7 mouse cellular contexts compared by ENCODE assay signal in the genomic region with DNA sequence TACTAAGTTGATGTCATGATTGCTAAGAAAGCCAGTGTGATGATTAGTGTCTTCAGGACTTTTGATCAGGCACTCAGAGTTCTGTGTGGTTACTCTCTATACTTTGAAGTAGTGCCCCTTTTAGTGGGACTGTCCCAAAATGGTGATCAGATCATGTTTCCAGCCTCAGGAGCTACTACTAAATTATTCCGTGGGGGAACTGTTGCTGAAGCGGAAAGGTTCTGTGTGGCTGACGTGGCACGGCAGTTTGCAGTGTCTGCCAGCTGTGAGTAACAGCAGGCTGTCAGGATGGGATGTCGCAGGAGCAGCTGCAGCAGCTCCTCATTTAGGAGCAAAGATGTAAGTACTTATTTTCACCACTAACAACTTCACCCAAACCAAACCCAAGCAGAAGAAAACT. TPM values are rescaled to one million over a fixed set of nuclear protein-coding genes. Genes with fewer than 3 reads are reported as not detected.
DNase-seq lines count a peak whose midpoint lies in the region; ATAC-seq and TF ChIP-seq lines count a peak whose summit lies in the region.

A gene (plus strand): TSS at position 207 of the 400 bp plus-strand sequence.

- WGBS in forebrain, postnatal 0 days: 17% methylated on average over 5 of the region's 5 CpGs
- WGBS in intestine, postnatal 0 days: 51% methylated on average over 5 of the region's 5 CpGs

- no peak for ATAC-seq in forebrain, postnatal 0 days
- no peak for ATAC-seq in intestine, postnatal 0 days

- peak; percentile 81 for DNase-seq in 3134 (ENCODE audit: extremely low read depth, insufficient read length, low spot score)
- peak; percentile 94 for DNase-seq in 3T3-L1 (ENCODE audit: low read depth, low spot score)
- DNase-seq in forebrain, postnatal 0 days: peak; percentile 46
- DNase-seq in neural tube, embryonic 10.5 days (ENCODE audit: extremely low spot score, low spot score): peak; percentile 52
- DNase-seq in thymus, adult 18-20 months: no peak
- no peak for DNase-seq in cerebellum, adult 8-10 months

- no peak within 1 kb of the TSS for H3K4me3 ChIP-seq in forebrain, postnatal 0 days (ENCODE audit: low read depth, low read length)
- H3K4me3 ChIP-seq in intestine, postnatal 0 days (ENCODE audit: low read depth, low read length): no peak within 1 kb of the TSS

- H3K4me2 ChIP-seq in forebrain, postnatal 0 days (ENCODE audit: low read depth): no peak within 1 kb of the TSS
- H3K4me2 ChIP-seq in intestine, postnatal 0 days (replicated peaks; ENCODE audit: low read depth): no peak within 1 kb of the TSS

- H3K9me3 ChIP-seq in forebrain, postnatal 0 days (ENCODE audit: low read length): no peaks in the 10 kb centered on the region
- no peaks in the 10 kb centered on the region for H3K9me3 ChIP-seq in intestine, postnatal 0 days (ENCODE audit: control insufficient read depth)

- H3K27ac ChIP-seq in forebrain, postnatal 0 days (ENCODE audit: low read depth, low read length): no peak within 1 kb of the TSS
- no peak within 1 kb of the TSS for H3K27ac ChIP-seq in intestine, postnatal 0 days (ENCODE audit: low read depth, low read length)

- H3K4me1 ChIP-seq in forebrain, postnatal 0 days (ENCODE audit: insufficient read depth): no peaks in the 10 kb centered on the region
- no peaks in the 10 kb centered on the region for H3K4me1 ChIP-seq in intestine, postnatal 0 days (replicated peaks; ENCODE audit: control insufficient read depth, insufficient read depth, low read length)

- TF ChIP-seq CTCF in forebrain, postnatal 0 days (IDR thresholded peaks at IDR 0.05; ENCODE audit: low read depth): no peak
- TF ChIP-seq CTCF in intestine, postnatal 0 days (IDR thresholded peaks at IDR 0.05; ENCODE audit: low read depth): no peak

- no peak within 1 kb of the TSS for H3K9ac ChIP-seq in forebrain, postnatal 0 days
- H3K9ac ChIP-seq in intestine, postnatal 0 days (ENCODE audit: low read depth, low read length): no peak within 1 kb of the TSS

- H3K36me3 ChIP-seq in forebrain, postnatal 0 days (ENCODE audit: insufficient read depth): no peaks in the 10 kb centered on the region
- no peaks in the 10 kb centered on the region for H3K36me3 ChIP-seq in intestine, postnatal 0 days (ENCODE audit: control insufficient read depth, insufficient read depth)

- H3K27me3 ChIP-seq in forebrain, postnatal 0 days (ENCODE audit: insufficient read depth, low read length): no peaks in the 10 kb centered on the region
- no peaks in the 10 kb centered on the region for H3K27me3 ChIP-seq in intestine, postnatal 0 days (replicated peaks; ENCODE audit: control insufficient read depth, insufficient read depth, low read length)

RNA-seq across cellular contexts. Expression of the gene that starts here (rescaled TPM):
- 0.33 and 0.69 TPM in 2 replicates for total RNA-seq in forebrain, postnatal 0 days (2014; rRNA removed)
- 0.23 and 0.30 TPM in 2 replicates for polyA plus RNA-seq in forebrain, postnatal 0 days (2015; fragmentation: Nextera tagmentation; extraction: Ambion mirVana)
- polyA plus RNA-seq in intestine, postnatal 0 days (2015; fragmentation: Nextera tagmentation; extraction: Ambion mirVana): 28.6 and 33.0 TPM in 2 replicates

Comparison
In these comparisons a context has a peak if more than half of its experiments do, and no peak if none do; other contexts are left out.
1. RNA of the gene that starts here (polyA plus RNA-seq): 28.6 to 33.0 TPM in intestine, postnatal 0 days; 0.23 to 0.30 TPM in forebrain, postnatal 0 days; every median in the first group is over 10 times any median in the second.
2. Peak in DNase-seq in forebrain, postnatal 0 days; RNA of the gene not detected or under 1 TPM.
3. DNase-seq: peak in 3134 (single experiment), 3T3-L1 (single experiment) and neural tube, embryonic 10.5 days (single experiment); none in thymus, adult 18-20 months (0 of 2) and cerebellum, adult 8-10 months (single experiment).